Mouse (Mus musculus): Measurements from ENCODE around the gene Ttpal. TPM values are rescaled to one million over a fixed set of nuclear protein-coding genes. Genes with fewer than 3 reads are reported as not detected.
A peak's percentile ranks its signal among the peaks of the same experiment; 100 is the strongest.

Ttpal gene
- polyA plus RNA-seq, 1 experiment from 2014 or later, result 40.6 TPM

GRCm38 (mm10) chr2:163586384-163587261 is 15.5 kb upstream of the Ttpal start:
- no peaks in the 10 kb centered on the region for H3K9me3 ChIP-seq (ENCODE audit: control insufficient read depth, low read length)
- H3K4me3 ChIP-seq (ENCODE audit: low read depth, low read length), result no peak overlapping the region
- H3K9ac ChIP-seq (ENCODE audit: low read length), result no peak overlapping the region
- peak; percentile 78 for DNase-seq (ENCODE audit: low spot score)
- H3K4me2 ChIP-seq (ENCODE audit: low read length), result no peak overlapping the region
- H3K27ac ChIP-seq (ENCODE audit: low read depth), result no peak overlapping the region
- no peaks in the 10 kb centered on the region for H3K36me3 ChIP-seq (ENCODE audit: control insufficient read depth, insufficient read depth, low read length)
- H3K27me3 ChIP-seq (replicated peaks; ENCODE audit: control insufficient read depth, insufficient read depth, low read length), result no peaks in the 10 kb centered on the region
- ATAC-seq (replicated peaks; ENCODE audit: low FRiP score, low TSS enrichment, low read depth), result no peak
- H3K4me1 ChIP-seq (replicated peaks; ENCODE audit: control insufficient read depth, insufficient read depth, low read length), result no peaks in the 10 kb centered on the region
- 39% methylated on average over 19 of the region's 19 CpGs for WGBS

- Histone ChIP-seq H3K36me3 (ENCODE audit: control insufficient read depth, insufficient read depth, low read length) (no peaks in the 10 kb centered on the region), H3K27me3 (replicated peaks; ENCODE audit: control insufficient read depth, insufficient read depth, low read length) (no peaks in the 10 kb centered on the region), H3K27ac (ENCODE audit: low read depth) (no peak overlapping the region), H3K4me2 (ENCODE audit: low read length) (no peak overlapping the region), H3K9me3 (ENCODE audit: control insufficient read depth, low read length) (no peaks in the 10 kb centered on the region), H3K4me3 (ENCODE audit: low read depth, low read length) (no peak overlapping the region), H3K9ac (ENCODE audit: low read length) (no peak overlapping the region), H3K4me1 (replicated peaks; ENCODE audit: control insufficient read depth, insufficient read depth, low read length) (no peaks in the 10 kb centered on the region)
- ATAC-seq (replicated peaks; ENCODE audit: low FRiP score, low TSS enrichment, low read depth), result no peak
- DNase-seq (ENCODE audit: low spot score), result no peak
- 65% methylated on average over 5 of the region's 5 CpGs for WGBS
Observed at GRCm38 (mm10) chr2:163587506-163587905, 14.6 kb upstream of the Ttpal start.

- no peaks in the 10 kb centered on the region for H3K27me3 ChIP-seq (replicated peaks; ENCODE audit: control insufficient read depth, insufficient read depth, low read length)
- WGBS, result 50% methylated on average over 12 of the region's 12 CpGs
- peaks cover 15% of the 10 kb centered on the region; the same call in 1 of the 2 replicates for H3K4me1 ChIP-seq (replicated peaks; ENCODE audit: control insufficient read depth, insufficient read depth, low read length)
- H3K4me2 ChIP-seq (ENCODE audit: low read length), result no peak overlapping the region
- no peaks in the 10 kb centered on the region for H3K36me3 ChIP-seq (ENCODE audit: control insufficient read depth, insufficient read depth, low read length)
- no peak overlapping the region for H3K9ac ChIP-seq (ENCODE audit: low read length)
- ATAC-seq (replicated peaks; ENCODE audit: low FRiP score, low TSS enrichment, low read depth), result no peak
- H3K9me3 ChIP-seq (ENCODE audit: control insufficient read depth, low read length), result no peaks in the 10 kb centered on the region
- no peak overlapping the region for H3K4me3 ChIP-seq (ENCODE audit: low read depth, low read length)
- no peak for DNase-seq (ENCODE audit: low spot score)
- no peak overlapping the region for H3K27ac ChIP-seq (ENCODE audit: low read depth)
Observed at GRCm38 (mm10) chr2:163590211-163590610, 11.9 kb upstream of the Ttpal start.

- H3K27me3 ChIP-seq (replicated peaks; ENCODE audit: control insufficient read depth, insufficient read depth, low read length), result no peaks in the 10 kb centered on the region
- H3K4me3 ChIP-seq (ENCODE audit: low read depth, low read length), result no peak overlapping the region
- no peaks in the 10 kb centered on the region for H3K36me3 ChIP-seq (ENCODE audit: control insufficient read depth, insufficient read depth, low read length)
- no peak overlapping the region for H3K4me2 ChIP-seq (ENCODE audit: low read length)
- ATAC-seq (replicated peaks; ENCODE audit: low FRiP score, low TSS enrichment, low read depth) (no peak), DNase-seq (ENCODE audit: low spot score) (no peak)
- H3K4me1 ChIP-seq (replicated peaks; ENCODE audit: control insufficient read depth, insufficient read depth, low read length), result peaks cover 19% of the 10 kb centered on the region
- WGBS, result 78% methylated on average over 5 of the region's 5 CpGs
- H3K27ac ChIP-seq (ENCODE audit: low read depth), result no peak overlapping the region
- H3K9me3 ChIP-seq (ENCODE audit: control insufficient read depth, low read length), result no peaks in the 10 kb centered on the region
- no peak overlapping the region for H3K9ac ChIP-seq (ENCODE audit: low read length)
Observed at GRCm38 (mm10) chr2:163590996-163591395, 11.1 kb upstream of the Ttpal start.

- H3K9me3 ChIP-seq (ENCODE audit: control insufficient read depth, low read length), result no peaks in the 10 kb centered on the region
- ATAC-seq (replicated peaks; ENCODE audit: low FRiP score, low TSS enrichment, low read depth) (no peak), DNase-seq (ENCODE audit: low spot score) (no peak)
- H3K4me2 ChIP-seq (ENCODE audit: low read length), result no peak overlapping the region
- WGBS, result 79% methylated on average over 1 of the region's 1 CpGs
- no peaks in the 10 kb centered on the region for H3K36me3 ChIP-seq (ENCODE audit: control insufficient read depth, insufficient read depth, low read length)
- H3K27me3 ChIP-seq (replicated peaks; ENCODE audit: control insufficient read depth, insufficient read depth, low read length), result no peaks in the 10 kb centered on the region
- H3K4me3 ChIP-seq (ENCODE audit: low read depth, low read length), result no peak overlapping the region
- peaks cover 28% of the 10 kb centered on the region for H3K4me1 ChIP-seq (replicated peaks; ENCODE audit: control insufficient read depth, insufficient read depth, low read length)
- no peak overlapping the region for H3K27ac ChIP-seq (ENCODE audit: low read depth)
- no peak overlapping the region for H3K9ac ChIP-seq (ENCODE audit: low read length)
Observed at GRCm38 (mm10) chr2:163592084-163592483, 10.0 kb upstream of the Ttpal start.

GRCm38 (mm10) chr2:163593636-163594282 is 8.4 kb upstream of the Ttpal start:
- Histone ChIP-seq H3K4me3 (ENCODE audit: low read depth, low read length) (no peak overlapping the region), H3K4me2 (ENCODE audit: low read length) (no peak overlapping the region), H3K27ac (ENCODE audit: low read depth) (no peak overlapping the region), H3K27me3 (replicated peaks; ENCODE audit: control insufficient read depth, insufficient read depth, low read length) (no peaks in the 10 kb centered on the region), H3K9me3 (ENCODE audit: control insufficient read depth, low read length) (no peaks in the 10 kb centered on the region), H3K9ac (ENCODE audit: low read length) (no peak overlapping the region), H3K36me3 (ENCODE audit: control insufficient read depth, insufficient read depth, low read length) (no peaks in the 10 kb centered on the region), H3K4me1 (replicated peaks; ENCODE audit: control insufficient read depth, insufficient read depth, low read length) (peaks cover 28% of the 10 kb centered on the region)
- ATAC-seq (replicated peaks; ENCODE audit: low FRiP score, low TSS enrichment, low read depth) (no peak), DNase-seq (ENCODE audit: low spot score) (no peak)
- WGBS, result 85% methylated on average over 10 of the region's 10 CpGs

GRCm38 (mm10) chr2:163595119-163595518 is 7.0 kb upstream of the Ttpal start:
- 4% methylated on average over 2 of the region's 2 CpGs for WGBS
- Histone ChIP-seq H3K9me3 (ENCODE audit: control insufficient read depth, low read length) (no peaks in the 10 kb centered on the region), H3K27ac (ENCODE audit: low read depth) (peak overlapping the region; percentile 62; the same call in 1 of the 2 replicates), H3K4me1 (replicated peaks; ENCODE audit: control insufficient read depth, insufficient read depth, low read length) (peaks cover 28% of the 10 kb centered on the region), H3K36me3 (ENCODE audit: control insufficient read depth, insufficient read depth, low read length) (no peaks in the 10 kb centered on the region), H3K4me3 (ENCODE audit: low read depth, low read length) (no peak overlapping the region), H3K4me2 (ENCODE audit: low read length) (no peak overlapping the region), H3K9ac (ENCODE audit: low read length) (no peak overlapping the region), H3K27me3 (replicated peaks; ENCODE audit: control insufficient read depth, insufficient read depth, low read length) (no peaks in the 10 kb centered on the region)
- ATAC-seq (replicated peaks; ENCODE audit: low FRiP score, low TSS enrichment, low read depth), result peak; percentile 36; the same call in 1 of the 2 replicates
- DNase-seq (ENCODE audit: low spot score), result no peak

- Histone ChIP-seq H3K9me3 (ENCODE audit: control insufficient read depth, low read length) (no peaks in the 10 kb centered on the region), H3K27me3 (replicated peaks; ENCODE audit: control insufficient read depth, insufficient read depth, low read length) (no peaks in the 10 kb centered on the region), H3K36me3 (ENCODE audit: control insufficient read depth, insufficient read depth, low read length) (no peaks in the 10 kb centered on the region), H3K4me1 (replicated peaks; ENCODE audit: control insufficient read depth, insufficient read depth, low read length) (peaks cover 28% of the 10 kb centered on the region), H3K9ac (ENCODE audit: low read length) (no peak overlapping the region), H3K4me3 (ENCODE audit: low read depth, low read length) (no peak overlapping the region), H3K4me2 (ENCODE audit: low read length) (no peak overlapping the region), H3K27ac (ENCODE audit: low read depth) (peak overlapping the region; percentile 62)
- DNase-seq (ENCODE audit: low spot score), result no peak
- WGBS, result 58% methylated on average over 13 of the region's 13 CpGs
- ATAC-seq (replicated peaks; ENCODE audit: low FRiP score, low TSS enrichment, low read depth), result no peak
Observed at GRCm38 (mm10) chr2:163596057-163596872, 5.8 kb upstream of the Ttpal start.

Measured in intestine, embryonic 14.5 days (tissue).